Mouse (Mus musculus) testis, adult 2 months (tissue): ENCODE results near the gene Srgap2.

ENCODE experiments used
- CTCF ChIP-seq: fragments of 200-500 bp; IDR thresholded peaks from 2 replicates; pipeline ENCODE4 v1.5.1; 2012; ENCODE audit warnings: low read depth, mild to moderate bottlenecking, inconsistent platforms, low read length, moderate library complexity; ENCODE audit not compliant: control insufficient read depth, insufficient read depth, insufficient replicate concordance
- POLR2A ChIP-seq: fragments of 200-500 bp; IDR thresholded peaks from 2 replicates; pipeline ENCODE4 v1.6.1; 2012; ENCODE audit warnings: low read depth, mild to moderate bottlenecking, inconsistent platforms, low read length, moderate library complexity; ENCODE audit not compliant: control insufficient read depth

DNA sequence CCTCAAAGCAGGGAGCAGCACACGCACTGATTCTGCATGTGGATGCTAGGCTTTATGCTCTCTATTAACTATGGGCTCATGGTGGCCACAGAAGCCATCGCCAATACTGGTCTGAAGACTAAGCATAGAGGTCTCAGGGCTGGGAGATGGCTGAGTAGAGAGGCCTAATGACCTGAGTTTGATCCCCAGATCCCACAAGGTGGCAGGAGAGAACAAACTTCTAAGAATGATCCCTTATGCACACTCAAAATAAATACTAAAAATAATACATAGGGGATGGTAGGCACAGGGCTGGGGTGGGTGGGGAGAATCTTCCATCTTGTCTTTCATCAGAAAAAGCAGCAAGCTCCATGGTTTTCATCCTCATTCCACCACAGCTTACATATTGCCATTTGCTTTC is 165.1 kb downstream of the Srgap2 start:
- no peak for TF ChIP-seq CTCF
- TF ChIP-seq POLR2A = no peak
